Mouse (Mus musculus): ENCODE data around the gene Zdhhc5.
A peak's percentile ranks its signal among the peaks of the same experiment; 100 is the strongest.
"Not testable (repeated sequence)": the region's sequence is repeated elsewhere in the genome, so short reads cannot be mapped to it uniquely, and the experiment has no call there.

Gene Zdhhc5

GRCm38 (mm10) chr2:84734919-84735318 lies 19.9 kb upstream of the Zdhhc5 start:
- DNase-seq (ENCODE audit: low spot score in 2 of 2) = no peak

- DNase-seq (ENCODE audit: low spot score in 2 of 2) = no peak
These were observed 19.4 kb upstream of the Zdhhc5 start for GRCm38 (mm10) chr2:84734351-84734864.

- DNase-seq (ENCODE audit: low spot score in 2 of 2) = peak in 1 of 2 experiments; percentile 56
These were observed 18.8 kb upstream of the Zdhhc5 start, which contains the start of gene Ypel4 for GRCm38 (mm10) chr2:84733579-84734300. Gene Ypel4, plus strand, starts transcription at chr2:84734058.

GRCm38 (mm10) chr2:84732394-84732793 lies 17.4 kb upstream of the Zdhhc5 start:
- DNase-seq (ENCODE audit: low spot score in 2 of 2) = no peak

- no peak for DNase-seq (ENCODE audit: low spot score in 2 of 2)
These were observed 16.2 kb upstream of the Zdhhc5 start for GRCm38 (mm10) chr2:84731206-84731605.

- DNase-seq (ENCODE audit: low spot score in 2 of 2) = not testable (repeated sequence)
These were observed 13.2 kb upstream of the Zdhhc5 start for GRCm38 (mm10) chr2:84728191-84728590.

GRCm38 (mm10) chr2:84727172-84727858 lies 12.3 kb upstream of the Zdhhc5 start, which contains the start of gene Clp1:
Gene Clp1, minus strand, starts transcription at chr2:84727350.
- DNase-seq (ENCODE audit: low spot score in 2 of 2) = peak; percentile 88 to 94

GRCm38 (mm10) chr2:84726716-84727115 lies 11.7 kb upstream of the Zdhhc5 start:
- no peak for DNase-seq (ENCODE audit: low spot score in 2 of 2)

- DNase-seq (ENCODE audit: low spot score in 2 of 2) = no peak
These were observed 10.8 kb upstream of the Zdhhc5 start for GRCm38 (mm10) chr2:84725770-84726169.

- DNase-seq (ENCODE audit: low spot score in 2 of 2) = no peak
These were observed 8.9 kb upstream of the Zdhhc5 start for GRCm38 (mm10) chr2:84723856-84724255.

- no peak for DNase-seq (ENCODE audit: low spot score in 2 of 2)
These were observed 6.2 kb upstream of the Zdhhc5 start for GRCm38 (mm10) chr2:84721182-84721581.

GRCm38 (mm10) chr2:84720718-84721117 lies 5.7 kb upstream of the Zdhhc5 start:
- DNase-seq (ENCODE audit: low spot score in 2 of 2) = no peak

GRCm38 (mm10) chr2:84717357-84717756 lies 2.4 kb upstream of the Zdhhc5 start:
- DNase-seq (ENCODE audit: low spot score in 2 of 2) = no peak

- DNase-seq (ENCODE audit: low spot score in 2 of 2) = no peak
These were observed 1.7 kb upstream of the Zdhhc5 start for GRCm38 (mm10) chr2:84716423-84717355.

GRCm38 (mm10) chr2:84715562-84716361 lies 782 bp upstream of the Zdhhc5 start:
- DNase-seq (ENCODE audit: low spot score in 2 of 2) = peak; percentile 78 to 82

- peak in 1 of 2 experiments; percentile 26 for DNase-seq (ENCODE audit: low spot score in 2 of 2)
These were observed 564 bp downstream of the Zdhhc5 start for GRCm38 (mm10) chr2:84714422-84714810.

- DNase-seq (ENCODE audit: low spot score in 2 of 2) = no peak
These were observed 3.1 kb downstream of the Zdhhc5 start for GRCm38 (mm10) chr2:84711898-84712297.

GRCm38 (mm10) chr2:84707523-84707922 lies 7.5 kb downstream of the Zdhhc5 start:
- no peak for DNase-seq (ENCODE audit: low spot score in 2 of 2)

GRCm38 (mm10) chr2:84705295-84705694 lies 9.7 kb downstream of the Zdhhc5 start:
- DNase-seq (ENCODE audit: low spot score in 2 of 2) = peak in 1 of 2 experiments; percentile 36

GRCm38 (mm10) chr2:84704329-84704728 lies 10.7 kb downstream of the Zdhhc5 start:
- no peak for DNase-seq (ENCODE audit: low spot score in 2 of 2)

- no peak for DNase-seq (ENCODE audit: low spot score in 2 of 2)
These were observed 11.5 kb downstream of the Zdhhc5 start for GRCm38 (mm10) chr2:84703497-84703896.

Data from urinary bladder, adult 18-20 months (tissue).